Mouse (Mus musculus): ENCODE results near the gene Pusl1. TPM values are rescaled to one million over a fixed set of nuclear protein-coding genes. Genes with fewer than 3 reads are reported as not detected.

Pusl1 gene
- total and polyA plus RNA-seq, 2 experiments from 2014 or later: 54.3 to 95.9 TPM

DNA sequence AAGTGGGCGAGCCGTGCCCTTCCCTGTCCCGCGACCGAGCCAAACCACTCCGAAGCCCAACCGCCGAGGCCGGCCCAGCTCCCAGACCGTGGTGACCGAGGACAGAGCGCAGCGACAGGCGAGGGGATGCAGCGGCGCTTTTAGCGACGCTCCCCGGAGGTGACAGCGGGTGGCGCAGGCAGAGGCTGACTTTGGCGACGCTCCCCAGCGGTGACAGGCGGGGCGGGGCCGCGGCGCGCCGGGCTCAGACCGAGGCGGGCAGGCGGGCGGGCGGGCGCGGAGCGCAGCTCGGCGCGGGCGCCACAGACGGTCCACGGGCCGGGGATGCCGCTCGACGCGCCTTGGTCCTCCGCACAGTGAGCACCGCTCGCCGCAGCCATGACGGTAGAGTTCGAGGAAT, 436 bp upstream of the Pusl1 start:
- peak overlapping the region; percentile 93 for H3K4me2 ChIP-seq (ENCODE audit: low read depth, low read length, poor library complexity, severe bottlenecking)
- no peaks in the 10 kb centered on the region for H3K27me3 ChIP-seq (ENCODE audit: insufficient read depth, low read length)
- peaks cover 35% of the 10 kb centered on the region for H3K36me3 ChIP-seq (ENCODE audit: insufficient read depth, low read length)
- peaks cover 28% of the 10 kb centered on the region for H3K4me1 ChIP-seq (ENCODE audit: insufficient read depth, low read length)
- 2% methylated on average over 33 of the region's 56 CpGs for WGBS
- H3K4me3 ChIP-seq (ENCODE audit: low read depth, low read length): peak overlapping the region; percentile 94
- peak overlapping the region; percentile 98 for H3K27ac ChIP-seq (ENCODE audit: low read depth, low read length)
- peak; percentile 50 for TF ChIP-seq CTCF (IDR thresholded peaks at IDR 0.05)
- DNase-seq (ENCODE audit: low spot score) (peak; percentile 92), ATAC-seq (ENCODE audit: low FRiP score) (peak; percentile 90)
- H3K9ac ChIP-seq (replicated peaks; ENCODE audit: low read length, poor library complexity, severe bottlenecking): peak overlapping the region; percentile 84
- H3K9me3 ChIP-seq (ENCODE audit: low read length): no peaks in the 10 kb centered on the region

DNA sequence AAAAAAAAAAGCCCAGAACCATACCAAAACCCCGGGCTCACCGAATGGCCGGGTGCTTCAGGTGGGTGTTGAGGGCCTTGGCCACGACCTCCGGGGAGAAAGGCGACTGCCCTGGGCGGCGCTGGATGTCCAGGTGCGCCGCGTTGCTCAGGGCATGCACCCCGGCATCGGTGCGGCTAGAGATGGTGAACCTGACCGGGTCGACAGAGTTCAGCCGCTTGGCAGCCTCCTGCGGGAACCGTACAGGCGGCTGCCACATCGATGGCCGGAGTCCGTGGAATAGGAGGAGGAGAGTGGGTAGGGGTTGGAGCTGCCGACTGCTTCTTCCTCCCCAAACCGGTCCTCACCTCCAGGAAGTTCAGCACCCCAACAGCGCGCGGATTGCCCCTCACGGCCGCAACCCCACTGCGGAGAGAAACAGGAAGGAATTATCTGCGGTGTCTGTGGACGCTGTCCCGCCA, 540 bp downstream of the Pusl1 start:
- peak overlapping the region; percentile 84 for H3K9ac ChIP-seq (replicated peaks; ENCODE audit: low read length, poor library complexity, severe bottlenecking)
- TF ChIP-seq CTCF (IDR thresholded peaks at IDR 0.05): no peak
- peak overlapping the region; percentile 98 for H3K27ac ChIP-seq (ENCODE audit: low read depth, low read length)
- H3K4me1 ChIP-seq (ENCODE audit: insufficient read depth, low read length): peaks cover 28% of the 10 kb centered on the region
- no peaks in the 10 kb centered on the region for H3K9me3 ChIP-seq (ENCODE audit: low read length)
- no peaks in the 10 kb centered on the region for H3K27me3 ChIP-seq (ENCODE audit: insufficient read depth, low read length)
- H3K4me2 ChIP-seq (ENCODE audit: low read depth, low read length, poor library complexity, severe bottlenecking): peak overlapping the region; percentile 93
- H3K4me3 ChIP-seq (ENCODE audit: low read depth, low read length): peak overlapping the region; percentile 94
- ATAC-seq (ENCODE audit: low FRiP score) (no peak), DNase-seq (ENCODE audit: low spot score) (no peak)
- peaks cover 36% of the 10 kb centered on the region for H3K36me3 ChIP-seq (ENCODE audit: insufficient read depth, low read length)
- WGBS: under 1% methylated on average over 34 of the region's 34 CpGs

DNA sequence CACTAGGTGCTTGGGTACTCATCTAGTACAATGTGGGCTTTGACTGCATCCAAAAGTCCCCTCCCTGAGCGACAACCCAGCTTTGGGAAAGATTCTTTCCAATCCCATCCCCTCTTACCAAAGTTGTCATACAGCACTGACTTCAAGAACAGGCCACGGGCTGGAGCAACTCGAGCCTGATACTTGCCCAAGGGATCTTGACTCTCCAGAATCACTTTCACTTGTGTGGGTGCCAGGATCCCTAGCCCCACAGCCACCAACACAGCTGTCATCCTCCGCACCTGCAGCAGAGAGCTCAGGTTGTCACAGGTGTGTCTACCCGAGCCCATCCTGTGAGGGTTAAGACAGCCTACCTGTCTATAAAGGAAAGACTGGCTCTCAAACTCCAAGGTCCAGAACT, 2.3 kb downstream of the Pusl1 start:
- H3K27ac ChIP-seq (ENCODE audit: low read depth, low read length): no peak overlapping the region
- no peak for TF ChIP-seq CTCF (IDR thresholded peaks at IDR 0.05)
- H3K4me2 ChIP-seq (ENCODE audit: low read depth, low read length, poor library complexity, severe bottlenecking): no peak overlapping the region
- 0 out of 2 replicates have a peak overlapping the region, but pooled peaks have one; percentile 3 for H3K9ac ChIP-seq (replicated peaks; ENCODE audit: low read length, poor library complexity, severe bottlenecking)
- whole genome bisulfite sequencing: 90% methylated on average over 5 of the region's 5 CpGs
- peaks cover 44% of the 10 kb centered on the region for H3K36me3 ChIP-seq (ENCODE audit: insufficient read depth, low read length)
- H3K4me3 ChIP-seq (ENCODE audit: low read depth, low read length): no peak overlapping the region
- DNase-seq (ENCODE audit: low spot score) (no peak), ATAC-seq (ENCODE audit: low FRiP score) (no peak)
- peaks cover 15% of the 10 kb centered on the region for H3K4me1 ChIP-seq (ENCODE audit: insufficient read depth, low read length)
- H3K9me3 ChIP-seq (ENCODE audit: low read length): no peaks in the 10 kb centered on the region
- no peaks in the 10 kb centered on the region for H3K27me3 ChIP-seq (ENCODE audit: insufficient read depth, low read length)

DNA sequence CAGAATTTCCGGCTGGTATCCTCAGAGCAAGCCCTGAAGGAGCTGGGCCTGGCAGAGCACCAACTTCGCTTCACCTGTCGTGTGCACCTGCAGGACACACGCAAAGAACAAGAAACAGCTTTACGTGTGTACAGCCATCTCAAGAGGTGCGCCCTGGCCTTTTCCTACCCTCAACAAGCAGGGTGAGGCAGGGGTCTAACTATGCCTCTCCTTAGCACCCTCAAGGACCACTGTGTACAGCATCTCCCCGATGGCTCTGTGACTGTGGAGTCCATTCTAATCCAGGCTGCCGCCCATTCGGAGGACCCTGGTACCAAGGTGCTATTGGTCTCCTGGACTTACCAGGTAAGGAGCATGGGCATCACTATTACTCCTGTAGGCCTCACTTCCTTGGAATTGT, 3.4 kb downstream of the Pusl1 start:
- no peak for ATAC-seq (ENCODE audit: low FRiP score)
- Histone ChIP-seq H3K27ac (ENCODE audit: low read depth, low read length) (no peak overlapping the region), H3K4me1 (ENCODE audit: insufficient read depth, low read length) (peaks cover 6% of the 10 kb centered on the region; the same call in 1 of the 2 replicates), H3K9me3 (ENCODE audit: low read length) (no peaks in the 10 kb centered on the region), H3K4me2 (ENCODE audit: low read depth, low read length, poor library complexity, severe bottlenecking) (no peak overlapping the region), H3K4me3 (ENCODE audit: low read depth, low read length) (no peak overlapping the region), H3K9ac (replicated peaks; ENCODE audit: low read length, poor library complexity, severe bottlenecking) (0 out of 2 replicates have a peak overlapping the region, but pooled peaks have one; percentile 8), H3K27me3 (ENCODE audit: insufficient read depth, low read length) (no peaks in the 10 kb centered on the region), H3K36me3 (ENCODE audit: insufficient read depth, low read length) (peaks cover 46% of the 10 kb centered on the region)
- no peak for DNase-seq (ENCODE audit: low spot score)
- WGBS: 95% methylated on average over 9 of the region's 9 CpGs
- no peak for TF ChIP-seq CTCF (IDR thresholded peaks at IDR 0.05)

DNA sequence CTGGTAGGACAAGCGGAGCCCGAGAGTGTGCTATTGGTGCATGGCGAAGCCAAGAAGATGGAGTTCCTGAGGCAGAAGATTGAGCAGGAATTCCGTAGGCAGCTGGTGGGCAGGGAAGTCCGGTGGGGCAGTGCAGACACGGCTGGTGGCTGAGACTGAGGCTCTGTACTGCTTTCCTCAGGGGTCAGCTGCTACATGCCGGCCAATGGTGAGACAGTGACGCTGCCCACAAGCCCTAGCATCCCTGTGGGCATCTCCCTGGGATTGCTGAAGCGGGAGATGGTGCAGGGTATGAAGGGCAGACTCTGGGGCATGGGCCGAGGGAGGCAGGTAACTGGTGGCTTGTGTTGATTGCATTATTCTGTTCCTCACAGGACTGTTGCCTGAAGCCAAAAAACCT, 3.9 kb downstream of the Pusl1 start:
- Histone ChIP-seq H3K36me3 (ENCODE audit: insufficient read depth, low read length) (peaks cover 46% of the 10 kb centered on the region), H3K9me3 (ENCODE audit: low read length) (no peaks in the 10 kb centered on the region), H3K4me2 (ENCODE audit: low read depth, low read length, poor library complexity, severe bottlenecking) (no peak overlapping the region), H3K4me3 (ENCODE audit: low read depth, low read length) (no peak overlapping the region), H3K4me1 (ENCODE audit: insufficient read depth, low read length) (peaks cover 6% of the 10 kb centered on the region; the same call in 1 of the 2 replicates), H3K9ac (replicated peaks; ENCODE audit: low read length, poor library complexity, severe bottlenecking) (no peak overlapping the region), H3K27me3 (ENCODE audit: insufficient read depth, low read length) (no peaks in the 10 kb centered on the region), H3K27ac (ENCODE audit: low read depth, low read length) (no peak overlapping the region)
- TF ChIP-seq CTCF (IDR thresholded peaks at IDR 0.05): no peak
- no peak for DNase-seq (ENCODE audit: low spot score)
- no peak for ATAC-seq (ENCODE audit: low FRiP score)
- 90% methylated on average over 10 of the region's 10 CpGs for WGBS

DNA sequence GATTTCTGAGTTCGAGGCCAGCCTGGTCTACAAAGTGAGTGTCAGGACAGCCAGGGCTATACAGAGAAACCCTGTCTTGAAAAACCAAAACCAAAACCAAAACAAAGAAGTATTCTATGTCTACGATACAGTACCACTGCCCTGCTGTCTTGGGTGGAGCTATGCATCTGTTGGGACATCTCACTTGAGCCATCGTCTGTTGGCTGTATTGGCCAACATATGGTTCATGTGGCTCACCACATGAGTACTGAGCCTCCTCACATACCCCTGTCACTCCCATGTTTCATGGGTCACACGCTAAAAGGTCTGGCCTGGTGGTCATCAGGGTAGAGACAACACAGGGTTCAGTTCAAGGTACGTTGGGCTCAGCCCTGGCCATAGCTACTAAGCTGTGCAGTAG, 5.3 kb downstream of the Pusl1 start:
- Histone ChIP-seq H3K9ac (replicated peaks; ENCODE audit: low read length, poor library complexity, severe bottlenecking) (no peak overlapping the region), H3K9me3 (ENCODE audit: low read length) (no peaks in the 10 kb centered on the region), H3K36me3 (ENCODE audit: insufficient read depth, low read length) (peaks cover 46% of the 10 kb centered on the region), H3K4me2 (ENCODE audit: low read depth, low read length, poor library complexity, severe bottlenecking) (no peak overlapping the region), H3K27me3 (ENCODE audit: insufficient read depth, low read length) (no peaks in the 10 kb centered on the region), H3K27ac (ENCODE audit: low read depth, low read length) (no peak overlapping the region), H3K4me1 (ENCODE audit: insufficient read depth, low read length) (peaks cover 6% of the 10 kb centered on the region; the same call in 1 of the 2 replicates), H3K4me3 (ENCODE audit: low read depth, low read length) (no peak overlapping the region)
- ATAC-seq (ENCODE audit: low FRiP score): no peak
- TF ChIP-seq CTCF (IDR thresholded peaks at IDR 0.05): no peak
- WGBS: 91% methylated on average over 5 of the region's 5 CpGs
- DNase-seq (ENCODE audit: low spot score): no peak

Measured in midbrain, postnatal 0 days (tissue).